Mouse (Mus musculus) forebrain, embryonic 10.5 days (tissue): ENCODE results near the gene Clpb. TPM values are rescaled to one million over a fixed set of nuclear protein-coding genes. Genes with fewer than 3 reads are reported as not detected.

ENCODE experiments used
- DNase-seq: peaks from one replicate; pipeline ENCODE4 v3.0.0-alpha.2; 2017; ENCODE audit warnings: low spot score; ENCODE audit errors: extremely low spot score
- H3K27ac ChIP-seq: fragments of 300-500 bp; sonication (generic); 2 replicates; pipeline ENCODE4 v1.5.1; 2016; ENCODE audit warnings: mild to moderate bottlenecking
- H3K27me3 ChIP-seq: fragments of 300-500 bp; sonication (generic); 2 replicates; pipeline ENCODE4 v1.6.1; 2016; ENCODE audit warnings: mild to moderate bottlenecking; ENCODE audit not compliant: poor library complexity, severe bottlenecking
- H3K36me3 ChIP-seq: fragments of 300-500 bp; sonication (generic); replicated peaks from 2 replicates; pipeline ENCODE4 v1.6.1; 2016; ENCODE audit warnings: mild to moderate bottlenecking, moderate library complexity
- H3K4me1 ChIP-seq: fragments of 300-500 bp; sonication (generic); 2 replicates; pipeline ENCODE4 v1.6.1; 2016
- H3K4me3 ChIP-seq: fragments of 300-500 bp; sonication (generic); 2 replicates; pipeline ENCODE4 v1.5.1; 2016; ENCODE audit warnings: mild to moderate bottlenecking, moderate library complexity
- H3K9me3 ChIP-seq: fragments of 300-500 bp; sonication (generic); 2 replicates; pipeline ENCODE4 v1.6.1; 2016; ENCODE audit warnings: mild to moderate bottlenecking, moderate library complexity
- WGBS: fragments of 180-500 bp; shearing (Covaris S2); methylation state at CpG from one replicate; pipeline ENCODE4 v1.1.7; 2016; 5-methylcytosine and 5-hydroxymethylcytosine counted together
- polyA plus RNA-seq: library from polyadenylated mRNA; unstranded; fragments of >200 nt; fragmentation: Nextera tagmentation; extraction: Ambion mirVana; gene quantifications from 2 replicates; pipeline ENCODE4 v1.2.1, GENCODE M21; 2016

Gene Clpb
- polyA plus RNA-seq, 1 experiment from 2014 or later, result 52.3 TPM

DNA sequence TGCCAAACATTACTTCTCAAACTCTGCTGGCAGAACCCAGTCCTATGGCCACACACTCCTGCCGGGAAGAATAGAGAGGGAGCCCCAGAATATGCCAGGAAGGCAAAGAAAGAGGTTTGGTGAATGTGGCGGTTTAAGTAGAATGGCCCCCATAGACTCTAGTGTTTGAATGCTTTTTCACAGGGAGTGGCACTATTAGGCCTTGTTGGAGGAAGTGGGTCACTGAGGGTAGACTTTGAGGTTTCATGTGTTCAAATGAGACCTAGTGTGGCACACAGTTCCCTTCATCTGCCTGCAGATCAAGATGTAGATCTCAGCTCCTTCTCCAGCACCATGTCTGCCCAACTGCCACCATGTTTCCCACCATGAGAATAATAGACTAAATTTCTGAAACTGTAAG, 27.4 kb upstream of the Clpb start:
- Histone ChIP-seq H3K27me3 (no peaks in the 10 kb centered on the region), H3K9me3 (no peaks in the 10 kb centered on the region), H3K36me3 (no peaks in the 10 kb centered on the region), H3K27ac (no peak overlapping the region), H3K4me1 (no peaks in the 10 kb centered on the region), H3K4me3 (no peak overlapping the region)
- no peak for DNase-seq
- WGBS, result 84% methylated on average over 2 of the region's 2 CpGs

- DNase-seq, result no peak
- Histone ChIP-seq H3K27ac (no peak overlapping the region), H3K4me1 (no peaks in the 10 kb centered on the region), H3K4me3 (no peak overlapping the region), H3K27me3 (no peaks in the 10 kb centered on the region), H3K36me3 (no peaks in the 10 kb centered on the region), H3K9me3 (no peaks in the 10 kb centered on the region)
- 84% methylated on average over 3 of the region's 3 CpGs for WGBS
Measured at GRCm38 (mm10) chr7:101643879-101644278, 19.6 kb upstream of the Clpb start.

GRCm38 (mm10) chr7:101649729-101650128, 13.7 kb upstream of the Clpb start:
- DNase-seq, result no peak
- no peak overlapping the region for H3K4me3 ChIP-seq

DNA sequence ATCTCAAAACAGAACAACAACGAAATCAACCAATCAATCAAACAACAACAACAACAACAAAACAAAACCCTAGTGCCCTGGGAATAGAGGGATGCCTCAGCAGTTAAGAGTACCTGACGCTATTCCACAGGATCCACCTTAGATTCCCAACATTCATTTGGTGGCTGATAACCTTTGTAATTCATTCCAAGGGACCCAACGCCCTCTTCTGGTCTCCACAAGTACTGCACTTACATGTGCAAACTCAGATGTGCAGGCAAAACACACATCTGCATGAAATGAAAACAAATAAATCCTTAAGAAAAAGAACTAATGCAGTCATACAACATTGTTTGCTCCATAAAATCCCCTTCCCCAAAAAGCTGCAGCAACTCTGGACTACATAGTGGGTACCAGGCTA, 12.9 kb upstream of the Clpb start:
- Histone ChIP-seq H3K4me3 (no peak overlapping the region), H3K27me3 (no peaks in the 10 kb centered on the region), H3K27ac (no peak overlapping the region), H3K36me3 (no peaks in the 10 kb centered on the region), H3K4me1 (no peaks in the 10 kb centered on the region), H3K9me3 (no peaks in the 10 kb centered on the region)
- 39% methylated on average over 3 of the region's 3 CpGs for whole genome bisulfite sequencing
- DNase-seq, result no peak

More at GRCm38 (mm10) chr7:101649729-101650128, 13.7 kb upstream of the Clpb start:
- Histone ChIP-seq H3K27me3 (no peaks in the 10 kb centered on the region), H3K9me3 (no peaks in the 10 kb centered on the region), H3K4me1 (no peaks in the 10 kb centered on the region), H3K36me3 (no peaks in the 10 kb centered on the region), H3K27ac (no peak overlapping the region)
- WGBS, result 84% methylated on average over 9 of the region's 9 CpGs

GRCm38 (mm10) chr7:101653681-101654209, 9.7 kb upstream of the Clpb start:
- Histone ChIP-seq H3K27ac (no peak overlapping the region), H3K36me3 (no peaks in the 10 kb centered on the region), H3K4me1 (no peaks in the 10 kb centered on the region), H3K9me3 (no peaks in the 10 kb centered on the region), H3K27me3 (no peaks in the 10 kb centered on the region), H3K4me3 (no peak overlapping the region)
- DNase-seq, result no peak
- WGBS, result 65% methylated on average over 10 of the region's 10 CpGs

DNA sequence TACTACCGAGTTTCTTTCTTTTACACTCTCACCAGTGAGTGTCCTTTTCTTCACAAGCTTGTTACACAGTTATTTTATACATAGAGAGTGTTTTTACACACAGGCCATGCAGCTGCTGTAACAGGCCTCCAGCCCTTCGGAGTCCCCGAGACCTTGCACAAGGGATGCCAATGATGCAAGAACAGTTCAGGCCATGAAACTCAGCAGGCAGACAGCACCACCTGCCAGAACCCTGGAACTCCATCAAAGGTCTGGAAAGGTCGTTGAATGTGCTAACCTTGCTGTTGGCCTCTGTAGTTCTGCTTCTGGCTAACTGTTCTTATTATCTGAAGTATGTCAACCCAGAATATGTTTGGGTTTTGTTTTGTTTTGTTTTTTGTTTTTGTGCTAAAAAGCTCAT, 8.5 kb upstream of the Clpb start:
- 0 out of 2 replicates have a peak, but pooled peaks cover 2% of the 10 kb centered on the region for H3K27me3 ChIP-seq
- H3K4me3 ChIP-seq, result no peak overlapping the region
- no peaks in the 10 kb centered on the region for H3K36me3 ChIP-seq
- no peak overlapping the region for H3K27ac ChIP-seq
- H3K9me3 ChIP-seq, result no peaks in the 10 kb centered on the region
- DNase-seq, result no peak
- H3K4me1 ChIP-seq, result no peaks in the 10 kb centered on the region
- 80% methylated on average over 4 of the region's 4 CpGs for WGBS

GRCm38 (mm10) chr7:101662006-101662405, 1.4 kb upstream of the Clpb start:
- Histone ChIP-seq H3K9me3 (no peaks in the 10 kb centered on the region; the same call in 1 of the 2 replicates), H3K36me3 (no peaks in the 10 kb centered on the region; the same call in 1 of the 2 replicates), H3K27me3 (0 out of 2 replicates have a peak, but pooled peaks cover 2% of the 10 kb centered on the region), H3K27ac (no peak overlapping the region), H3K4me1 (peaks cover 25% of the 10 kb centered on the region), H3K4me3 (no peak overlapping the region)
- 85% methylated on average over 1 of the region's 1 CpGs for WGBS
- DNase-seq, result no peak

DNA sequence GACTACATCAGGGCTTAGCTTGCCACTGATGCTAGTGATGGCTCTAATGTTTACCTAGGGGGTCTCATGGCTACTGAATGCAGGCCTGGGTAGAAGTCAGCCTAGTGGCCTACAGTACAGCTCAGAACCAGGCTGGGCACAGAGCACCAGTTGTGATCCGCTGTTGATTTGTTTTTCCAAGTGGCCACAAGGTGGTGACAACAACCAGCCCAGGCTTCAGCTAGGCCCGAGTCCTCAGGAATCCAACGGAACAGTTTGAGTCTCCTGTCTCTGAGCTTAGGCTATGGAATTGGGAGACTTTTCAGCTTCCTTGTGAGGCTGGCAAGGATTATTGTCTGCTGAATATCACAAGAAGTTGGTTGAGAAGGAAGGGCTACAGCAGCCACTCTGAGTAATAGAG, 3.1 kb downstream of the Clpb start:
- H3K27ac ChIP-seq, result 0 out of 2 replicates have a peak overlapping the region, but pooled peaks have one; percentile 30
- H3K4me1 ChIP-seq, result peaks cover 28% of the 10 kb centered on the region
- WGBS, result 7% methylated on average over 3 of the region's 3 CpGs

GRCm38 (mm10) chr7:101671601-101672280, 8.3 kb downstream of the Clpb start:
- WGBS, result 83% methylated on average over 5 of the region's 5 CpGs
- Histone ChIP-seq H3K36me3 (peaks cover 24% of the 10 kb centered on the region), H3K4me3 (no peak overlapping the region), H3K9me3 (no peaks in the 10 kb centered on the region), H3K27me3 (no peaks in the 10 kb centered on the region), H3K27ac (no peak overlapping the region), H3K4me1 (peaks cover 41% of the 10 kb centered on the region)
- DNase-seq, result no peak

More for the DNA sequence above, 3.1 kb downstream of the Clpb start:
- no peaks in the 10 kb centered on the region; the same call in 1 of the 2 replicates for H3K9me3 ChIP-seq
- no peak overlapping the region for H3K4me3 ChIP-seq
- peak; percentile 47 for DNase-seq
- no peaks in the 10 kb centered on the region for H3K27me3 ChIP-seq
- peaks cover 19% of the 10 kb centered on the region for H3K36me3 ChIP-seq

DNA sequence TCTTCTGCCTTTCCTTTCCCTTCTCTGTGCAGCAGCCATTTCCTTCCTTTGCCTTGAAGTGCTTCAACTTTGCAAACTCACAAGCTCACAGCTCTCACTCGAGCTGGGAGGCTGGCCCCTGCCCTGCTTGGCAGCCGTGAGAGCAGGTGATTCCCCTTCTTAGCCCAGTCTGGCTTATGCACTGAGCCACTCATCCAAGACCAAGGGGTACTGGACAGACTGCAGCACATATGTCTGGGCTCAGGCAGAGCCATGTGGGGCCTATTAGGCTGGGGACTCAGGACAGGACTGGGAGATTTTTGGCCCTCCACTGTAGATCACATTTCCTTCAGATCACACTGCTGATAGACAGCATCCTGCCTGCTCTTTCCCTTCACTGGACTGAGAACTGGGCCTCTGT, 10.1 kb downstream of the Clpb start:
- peak overlapping the region; percentile 48; the same call in 1 of the 2 replicates for H3K27ac ChIP-seq
- 43% methylated on average over 2 of the region's 2 CpGs for WGBS
- no peak for DNase-seq
- H3K4me3 ChIP-seq, result no peak overlapping the region
- H3K9me3 ChIP-seq, result no peaks in the 10 kb centered on the region
- no peaks in the 10 kb centered on the region for H3K27me3 ChIP-seq
- H3K36me3 ChIP-seq, result peaks cover 17% of the 10 kb centered on the region
- H3K4me1 ChIP-seq, result peaks cover 55% of the 10 kb centered on the region

- Histone ChIP-seq H3K9me3 (no peaks in the 10 kb centered on the region), H3K4me1 (peaks cover 63% of the 10 kb centered on the region), H3K27me3 (no peaks in the 10 kb centered on the region), H3K4me3 (no peak overlapping the region), H3K36me3 (peaks cover 5% of the 10 kb centered on the region), H3K27ac (peak overlapping the region; percentile 83)
- no peak for DNase-seq
- WGBS, result 38% methylated on average over 6 of the region's 6 CpGs
Measured at GRCm38 (mm10) chr7:101676033-101676761, 12.8 kb downstream of the Clpb start.

- DNase-seq, result peak; percentile 61
- Histone ChIP-seq H3K36me3 (peaks cover 4% of the 10 kb centered on the region; the same call in 1 of the 2 replicates), H3K27me3 (no peaks in the 10 kb centered on the region), H3K9me3 (no peaks in the 10 kb centered on the region), H3K4me1 (peaks cover 70% of the 10 kb centered on the region), H3K27ac (peak overlapping the region; percentile 83), H3K4me3 (peak overlapping the region; percentile 16; the same call in 1 of the 2 replicates)
- WGBS, result 7% methylated on average over 3 of the region's 3 CpGs
Measured at GRCm38 (mm10) chr7:101676762-101677308, 13.4 kb downstream of the Clpb start.
